Comparison of ENCODE assay signal across 9 mouse cellular contexts in genomic region chr10:96955036-96955775, GRCm38 (mm10).
DNase-seq lines count a peak whose midpoint lies in the region; ATAC-seq and TF ChIP-seq lines count a peak whose summit lies in the region.
"Had no signal": no experiment of that assay in that cellular context is flagged by ENCODE, and none has a peak within 500 bp of the region (broad histone marks: within the 10 kb centered on the region; RNA-seq: fewer than 3 reads in every experiment).

No protein-coding gene starts in this region.

- ATAC-seq in forebrain, postnatal 0 days: peak; percentile 88
- peak; percentile 94 for ATAC-seq in midbrain, embryonic 15.5 days (replicated peaks)

- H3K36me3 ChIP-seq in forebrain, postnatal 0 days (ENCODE audit: insufficient read depth): no peaks in the 10 kb centered on the region
- H3K36me3 ChIP-seq in midbrain, embryonic 15.5 days (replicated peaks): no peaks in the 10 kb centered on the region
- H3K36me3 ChIP-seq: heart, embryonic 15.5 days had no signal

- H3K27me3 ChIP-seq in forebrain, postnatal 0 days (ENCODE audit: insufficient read depth, low read length): no peaks in the 10 kb centered on the region
- H3K27me3 ChIP-seq in midbrain, embryonic 15.5 days (replicated peaks): no peaks in the 10 kb centered on the region
- H3K27me3 ChIP-seq: heart, embryonic 15.5 days had no signal

- intact Hi-C loops in gastrocnemius, adult 2 months (cut with DNase I): no loop called here
- intact Hi-C loops in gastrocnemius, postnatal 36 days (cut with DNase I): no loop called here

- H3K4me1 ChIP-seq in forebrain, postnatal 0 days (ENCODE audit: insufficient read depth): peaks cover 11% of the 10 kb centered on the region
- H3K4me1 ChIP-seq in midbrain, embryonic 15.5 days: peaks cover 21% of the 10 kb centered on the region
- H3K4me1 ChIP-seq: heart, embryonic 15.5 days had no signal

- 5% methylated on average over 12 of the region's 12 CpGs for WGBS in forebrain, postnatal 0 days
- WGBS in midbrain, embryonic 15.5 days: 8% methylated on average over 12 of the region's 12 CpGs

- H3K9me3 ChIP-seq in forebrain, postnatal 0 days (ENCODE audit: low read length): no peaks in the 10 kb centered on the region
- H3K9me3 ChIP-seq in midbrain, embryonic 15.5 days: no peaks in the 10 kb centered on the region
- H3K9me3 ChIP-seq: heart, embryonic 15.5 days had no signal

- peak overlapping the region; percentile 37 for H3K4me2 ChIP-seq in forebrain, postnatal 0 days (ENCODE audit: low read depth)
- H3K4me2 ChIP-seq in midbrain, embryonic 15.5 days: peak overlapping the region; percentile 37
- H3K4me2 ChIP-seq: heart, embryonic 15.5 days had no signal

- TF ChIP-seq CTCF in gastrocnemius, adult 2 months (IDR thresholded peaks at IDR 0.05): no peak
- TF ChIP-seq CTCF in forebrain, postnatal 0 days (IDR thresholded peaks at IDR 0.05; ENCODE audit: low read depth): no peak

- peak overlapping the region; percentile 45; the same call in 1 of the 2 replicates for H3K4me3 ChIP-seq in gastrocnemius, adult 2 months
- H3K4me3 ChIP-seq in forebrain, postnatal 0 days (ENCODE audit: low read depth, low read length): peak overlapping the region; percentile 22
- no peak overlapping the region for H3K4me3 ChIP-seq in midbrain, embryonic 15.5 days
- H3K4me3 ChIP-seq: heart, embryonic 15.5 days had no signal

- H3K9ac ChIP-seq in forebrain, postnatal 0 days: peak overlapping the region; percentile 37
- H3K9ac ChIP-seq in midbrain, embryonic 15.5 days: no peak overlapping the region
- H3K9ac ChIP-seq: heart, embryonic 15.5 days had no signal

- DNase-seq in gastrocnemius, adult 2 months: no peak
- DNase-seq in gastrocnemius, postnatal 36 days: no peak
- peak; percentile 17 for DNase-seq in T-cell, adult 2 months (ENCODE audit: low spot score)
- peak; percentile 66 for DNase-seq in forebrain, postnatal 0 days
- DNase-seq in urinary bladder, postnatal 4 days (ENCODE audit: low spot score in 2 of 2): no peak
- DNase-seq in thymus, postnatal 25 days: no peak
- no peak for DNase-seq in cerebellum, adult 11-12 months

- no peak overlapping the region for H3K27ac ChIP-seq in gastrocnemius, adult 2 months
- H3K27ac ChIP-seq in forebrain, postnatal 0 days (ENCODE audit: low read depth, low read length): peak overlapping the region; percentile 71
- peak overlapping the region; percentile 74 for H3K27ac ChIP-seq in midbrain, embryonic 15.5 days
- H3K27ac ChIP-seq: heart, embryonic 15.5 days had no signal

Comparison
In these comparisons a context has a peak if more than half of its experiments do, and no peak if none do; other contexts are left out.
1. DNase-seq: peak in T-cell, adult 2 months (single experiment) and forebrain, postnatal 0 days (single experiment); none in gastrocnemius, adult 2 months (single experiment), gastrocnemius, postnatal 36 days (0 of 2), urinary bladder, postnatal 4 days (0 of 2), thymus, postnatal 25 days (single experiment) and cerebellum, adult 11-12 months (single experiment).